Mouse (Mus musculus) cerebellum, adult 11 months (tissue): ENCODE measurements around the gene Fyn.

Experiments
- DNase-seq: peaks from one replicate; pipeline ENCODE4 v3.0.0; 2022

Gene Fyn

DNA sequence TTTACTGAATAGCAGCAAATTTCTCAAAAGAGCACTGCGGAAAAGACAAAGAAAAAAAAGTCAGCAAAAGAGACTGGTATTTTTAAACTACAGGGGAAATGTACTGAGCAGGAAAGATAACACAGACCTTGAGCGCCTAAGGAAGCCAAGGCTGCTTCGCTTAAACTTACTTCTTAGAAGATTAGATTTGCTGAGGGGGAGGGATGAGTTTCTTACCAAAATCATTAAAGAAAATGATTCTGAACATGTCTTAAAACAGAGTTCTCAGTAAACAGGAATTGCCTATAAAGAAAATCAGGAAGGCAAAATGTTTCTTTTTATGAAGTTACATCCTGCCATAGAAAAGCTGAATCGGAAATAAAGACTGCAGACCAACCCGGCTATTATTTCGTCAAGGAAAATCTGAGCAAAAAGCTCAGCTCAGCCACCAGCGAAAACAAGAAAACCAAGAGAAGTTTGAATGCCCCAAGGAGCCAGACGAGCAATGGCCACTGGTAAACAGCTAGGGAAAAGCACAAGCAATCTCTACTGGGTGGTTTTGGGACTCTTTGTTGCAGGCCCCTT, at the start of gene Fyn:
Fyn (plus strand) TSS at position 284 of the 564 bp plus-strand sequence.
- DNase-seq = no peak

DNA sequence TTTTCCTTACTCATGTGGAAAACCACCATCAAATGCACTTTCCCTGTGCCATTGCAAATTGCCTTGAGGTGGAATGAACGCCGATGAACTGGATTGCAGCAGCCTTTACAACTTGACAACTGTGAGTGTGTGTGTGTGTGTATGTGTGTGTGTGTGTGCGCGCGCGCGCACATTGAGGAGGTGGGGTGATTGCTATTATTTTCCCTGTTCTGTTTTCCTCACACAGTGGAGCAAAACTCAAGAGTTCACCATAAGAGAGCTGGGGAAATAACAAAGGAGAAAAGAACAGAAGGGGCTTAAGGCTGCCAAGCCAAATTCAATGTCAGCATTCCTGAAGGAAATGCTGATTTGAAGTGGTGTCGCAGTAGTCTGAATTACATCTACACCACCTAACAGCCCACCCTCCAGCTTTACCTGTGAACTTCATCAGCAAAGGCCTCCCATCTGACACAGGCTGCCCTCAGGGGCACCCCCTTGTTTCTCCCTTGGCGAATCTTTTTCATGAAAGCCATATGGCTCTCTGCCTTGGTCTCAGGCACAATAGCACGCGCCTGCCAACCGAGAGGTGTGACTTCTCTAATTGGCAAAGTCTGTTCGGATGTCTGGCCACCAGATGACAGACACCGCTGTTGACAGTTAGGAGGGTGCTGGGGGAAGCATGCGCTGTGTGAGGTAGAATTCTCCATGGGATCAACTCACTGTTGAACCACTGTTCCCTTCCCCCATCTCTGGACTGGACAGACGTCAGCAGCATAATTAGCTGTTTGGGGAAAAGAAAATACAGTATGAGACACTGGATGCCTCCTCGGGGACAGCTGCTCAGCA, 47.6 kb upstream of the Fyn start:
- DNase-seq = peak; percentile 20

DNA sequence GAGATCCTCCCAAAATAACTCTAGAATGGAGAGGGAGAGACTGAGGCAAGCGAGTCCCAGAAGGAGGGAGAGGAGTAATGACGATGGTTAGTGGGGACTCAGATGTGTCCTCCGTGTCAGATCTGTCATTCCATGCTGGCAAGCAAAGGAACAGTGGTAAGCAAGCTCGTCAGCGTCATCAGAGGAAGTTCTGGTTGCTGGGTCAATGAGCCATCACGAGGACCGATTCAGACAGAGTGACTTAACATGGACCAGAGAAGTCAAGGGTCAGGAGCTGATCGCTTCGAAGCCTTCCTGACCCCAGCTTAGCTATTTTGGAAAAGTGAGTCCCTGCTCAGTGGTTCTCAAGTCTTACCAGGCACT, 47.1 kb upstream of the Fyn start:
- no peak for DNase-seq

DNA sequence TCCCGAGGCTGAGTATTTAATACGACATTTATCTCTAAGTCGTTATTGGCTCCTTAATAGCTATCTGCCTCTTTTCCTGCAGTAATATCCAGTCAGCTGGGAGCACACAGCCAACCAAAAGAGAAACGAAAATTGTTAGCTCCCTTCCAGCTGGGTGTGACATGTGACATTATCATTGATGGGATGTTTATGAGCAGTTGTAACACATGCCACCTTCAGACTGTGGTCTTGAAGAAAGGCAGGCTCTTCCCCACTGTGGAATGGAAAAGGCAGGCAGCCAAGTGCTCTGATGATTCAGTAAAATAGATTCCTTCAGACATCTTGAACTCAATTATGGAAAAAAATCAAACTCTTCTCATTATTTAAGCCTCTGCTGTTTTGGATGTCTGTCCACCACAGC, 46.5 kb upstream of the Fyn start:
- no peak for DNase-seq

DNA sequence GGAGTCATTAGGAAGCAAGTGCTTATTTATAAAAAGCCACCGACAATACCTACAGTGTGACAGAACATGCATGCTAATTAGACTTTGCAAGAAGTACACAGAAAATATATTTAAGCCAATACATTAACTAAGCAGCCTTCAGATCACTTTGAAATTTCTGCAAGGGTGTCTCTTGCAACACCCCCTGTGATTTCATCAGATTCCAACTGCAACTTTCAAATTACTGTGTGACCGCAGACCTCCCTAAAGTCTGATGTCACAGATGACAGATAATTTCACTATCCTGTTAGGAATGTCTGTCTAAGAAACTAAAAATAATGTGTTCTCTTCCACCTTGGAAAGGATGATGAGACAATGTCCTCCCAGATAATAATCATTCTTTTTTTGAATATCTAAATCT, 44.4 kb upstream of the Fyn start:
- no peak for DNase-seq

DNA sequence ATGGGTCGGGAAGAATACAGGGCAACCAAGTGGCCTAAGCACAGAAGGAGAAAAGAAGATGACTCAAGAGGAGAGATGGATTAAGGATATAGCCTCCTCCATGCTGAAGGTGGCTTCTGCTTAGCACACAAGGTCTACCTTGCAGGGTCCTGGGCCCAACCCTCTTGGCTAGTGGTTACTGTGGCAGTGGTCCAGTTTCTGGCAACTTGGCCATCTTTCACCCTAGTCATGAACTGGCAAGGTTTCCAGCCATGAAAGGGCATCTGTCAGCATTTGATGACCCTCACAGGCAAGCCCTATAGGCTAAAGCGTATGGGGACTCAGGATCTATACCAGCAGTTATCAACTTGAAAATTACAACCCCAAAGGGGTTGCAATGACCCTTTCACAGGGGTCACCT, 40.0 kb upstream of the Fyn start:
- DNase-seq = no peak

DNA sequence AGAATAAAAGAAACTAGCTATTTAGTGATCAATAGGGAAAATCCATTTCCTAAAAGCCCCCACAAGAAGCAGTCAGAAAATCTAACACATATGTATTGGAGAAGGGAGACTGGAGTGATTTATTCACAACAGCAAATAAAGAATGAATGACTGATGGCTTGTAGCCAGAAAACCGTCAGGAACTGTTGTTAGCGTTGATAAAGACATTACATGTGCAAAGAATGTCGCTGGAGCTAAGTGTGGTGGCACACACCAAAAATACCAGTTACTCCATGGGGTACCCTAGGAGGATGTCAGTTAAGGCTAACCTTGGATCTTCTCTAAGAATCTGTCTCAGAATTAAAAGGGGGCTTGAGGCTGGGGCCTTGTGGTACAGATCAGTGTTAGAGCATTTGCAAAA, 34.3 kb upstream of the Fyn start:
- DNase-seq = no peak

DNA sequence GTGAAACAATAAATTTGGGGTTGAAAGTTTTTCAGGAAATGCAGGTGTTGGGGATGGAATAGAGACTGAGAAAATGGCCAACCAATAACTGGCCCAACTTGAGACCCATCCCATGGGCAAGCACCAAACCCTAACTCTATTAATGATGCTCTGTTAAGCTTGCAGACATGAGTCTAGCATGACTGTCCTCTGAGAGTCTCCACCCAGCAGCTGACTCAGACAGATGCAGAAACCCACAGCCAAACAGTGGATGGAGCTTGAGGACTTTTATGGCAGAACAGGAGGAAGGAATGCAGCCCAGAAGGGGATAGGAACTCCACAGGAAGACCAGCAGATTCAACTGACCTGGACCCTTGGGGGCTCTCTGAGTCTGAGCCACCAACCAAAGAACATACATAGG, 32.8 kb upstream of the Fyn start:
- no peak for DNase-seq

DNA sequence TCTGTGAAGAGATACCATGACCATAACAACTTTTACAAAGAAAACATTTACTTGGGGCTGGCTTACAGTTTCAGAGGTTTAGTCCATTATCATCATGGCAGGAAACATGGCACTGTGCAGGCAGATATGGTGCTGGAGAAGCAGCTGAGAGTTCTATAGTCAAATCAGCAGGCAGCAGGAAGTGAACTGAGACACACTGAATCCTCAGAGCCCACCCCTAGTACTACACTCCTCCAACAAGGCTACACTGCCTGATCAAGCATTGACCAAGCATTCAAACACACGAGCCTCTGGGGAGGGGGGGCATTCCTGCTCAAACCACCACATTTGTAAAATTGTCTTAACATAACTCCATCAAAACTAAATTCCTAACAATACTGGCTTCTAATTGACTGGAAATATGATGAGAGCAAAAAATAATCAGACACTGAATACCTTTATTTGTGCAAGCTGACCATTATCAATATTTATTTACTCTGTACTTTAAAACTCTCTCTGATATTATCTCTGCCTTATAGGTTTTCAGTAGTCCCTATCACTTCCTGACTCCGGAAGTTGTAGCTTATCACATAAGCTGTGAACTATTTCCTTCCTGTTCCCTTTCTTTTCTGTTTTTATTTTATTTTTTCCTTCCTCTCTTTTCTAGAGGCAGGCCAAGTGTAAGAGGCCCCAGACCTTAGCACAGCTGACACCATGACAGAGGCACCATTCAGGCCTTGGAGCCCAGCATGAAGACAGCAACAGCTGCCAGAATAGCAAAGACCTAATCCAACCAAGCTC, 29.3 kb upstream of the Fyn start:
- no peak for DNase-seq

DNA sequence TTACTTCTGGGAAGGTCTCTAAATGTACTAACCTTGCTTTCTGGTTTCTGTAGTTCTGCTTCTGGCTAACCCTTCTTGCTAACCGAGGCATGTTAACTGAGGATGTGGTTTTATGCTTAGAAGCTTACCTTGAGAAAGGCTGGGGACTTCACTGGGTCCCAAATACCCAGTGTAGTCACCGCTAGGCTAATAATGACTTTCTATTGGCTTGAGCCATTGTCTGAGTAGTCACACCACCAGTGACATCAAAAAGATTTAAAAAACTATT, 28.8 kb upstream of the Fyn start:
- DNase-seq = no peak

DNA sequence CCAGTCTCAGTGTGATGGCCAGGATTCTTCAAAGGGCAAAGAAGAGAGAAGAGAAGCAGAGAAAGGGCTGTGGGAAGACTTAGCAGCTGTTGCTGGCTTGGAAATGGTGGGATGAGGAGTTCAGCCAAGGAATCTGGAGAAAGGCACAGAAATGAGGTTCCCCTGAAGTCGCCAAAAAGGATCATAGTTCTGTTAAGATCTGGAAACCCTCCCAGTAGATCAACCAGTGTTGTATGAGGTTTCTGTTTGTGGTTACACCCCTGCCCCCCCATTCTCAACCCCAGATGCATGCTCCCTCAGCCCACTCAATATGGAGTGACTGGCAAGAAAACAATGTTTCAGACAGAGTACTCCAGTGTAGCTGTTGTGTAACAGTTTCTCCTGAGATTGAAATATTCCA, 25.1 kb upstream of the Fyn start:
- DNase-seq = no peak

DNA sequence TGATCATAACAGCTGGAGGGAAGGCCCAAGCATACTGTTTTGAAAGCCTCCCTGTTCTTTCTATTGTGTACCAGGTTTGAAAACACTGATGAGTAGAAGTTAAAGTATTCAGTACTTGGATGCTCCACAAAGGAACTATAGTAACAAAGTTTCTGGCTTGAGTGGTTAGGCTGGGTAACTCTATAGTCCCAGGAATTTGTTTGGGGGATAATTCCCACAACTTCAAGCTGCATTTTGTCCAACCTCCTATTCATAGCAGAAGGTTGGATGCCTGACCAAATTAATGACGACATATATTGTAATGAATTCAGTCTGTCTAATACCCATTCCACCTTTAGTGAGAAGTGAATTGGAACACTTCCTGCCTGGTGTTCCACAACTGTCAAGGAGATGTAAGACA, 22.7 kb upstream of the Fyn start:
- no peak for DNase-seq

DNA sequence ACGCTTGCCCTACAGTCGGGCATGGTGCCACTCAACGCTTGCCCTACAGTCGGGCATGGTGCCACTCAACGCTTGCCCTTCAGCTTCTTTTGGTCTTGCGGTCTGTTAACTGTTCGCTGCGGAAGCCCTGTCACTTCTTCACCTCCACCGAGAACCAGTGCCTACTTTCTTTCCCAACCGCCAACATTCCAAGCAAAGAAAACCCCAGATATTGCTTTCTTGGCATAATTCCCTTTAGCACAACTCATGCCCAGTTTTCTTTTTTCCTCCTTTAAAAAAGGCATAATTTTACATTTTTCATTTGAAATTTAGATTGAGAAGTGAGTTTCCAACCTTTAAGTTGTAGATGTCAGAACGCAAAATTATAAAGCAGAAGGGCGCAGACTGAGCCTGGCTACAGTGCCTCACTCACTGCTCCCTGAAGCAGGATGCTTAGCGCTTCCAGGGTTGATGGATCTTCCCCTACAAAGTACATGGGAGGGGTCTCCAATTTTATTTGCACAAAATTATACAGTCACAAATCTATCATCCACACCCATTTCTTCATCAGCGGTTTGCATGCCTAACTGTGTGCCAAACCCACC, 18.8 kb upstream of the Fyn start:
- DNase-seq = no peak

DNA sequence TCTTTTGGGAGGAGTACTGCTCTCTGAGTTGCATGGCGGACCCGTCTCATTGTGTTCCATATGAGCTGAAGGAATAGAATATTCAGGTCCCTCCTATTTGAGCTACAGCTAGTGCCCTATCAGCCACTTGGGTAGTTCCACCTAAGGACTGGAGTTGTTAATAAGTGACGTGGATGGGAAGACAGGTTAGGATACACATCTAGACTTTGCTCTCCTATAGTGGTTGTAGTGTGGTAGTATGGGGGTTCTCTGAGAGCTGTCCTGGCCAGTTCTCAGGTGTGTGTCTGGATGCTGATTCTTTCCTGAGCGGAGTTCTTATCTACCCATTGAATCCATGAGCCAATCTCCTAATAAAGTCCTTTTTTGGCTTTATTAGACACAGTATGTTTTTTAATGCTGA, 4.5 kb upstream of the Fyn start:
- no peak for DNase-seq

DNA sequence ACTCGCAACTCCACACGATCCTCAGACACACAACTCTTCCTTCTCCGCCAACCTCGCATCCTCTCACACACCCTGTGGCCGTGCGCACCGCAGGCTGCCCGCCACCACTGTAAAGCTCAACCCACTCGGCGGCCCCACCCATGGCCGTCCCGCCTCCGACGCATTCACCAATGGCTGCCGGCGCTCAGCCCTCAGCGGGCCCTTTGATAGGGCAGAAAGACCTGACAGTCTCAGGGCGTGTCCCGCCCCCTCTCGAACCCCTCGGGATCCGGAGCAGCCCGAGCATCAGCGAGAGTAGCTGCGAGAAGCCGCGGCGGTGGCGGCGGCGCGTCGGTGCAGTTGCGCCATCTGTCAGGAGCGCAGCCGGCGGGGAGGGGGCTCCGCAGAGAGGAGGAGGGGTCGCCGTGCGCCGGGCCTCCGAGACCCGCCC, 862 bp downstream of the Fyn start:
- DNase-seq = peak; percentile 94

DNA sequence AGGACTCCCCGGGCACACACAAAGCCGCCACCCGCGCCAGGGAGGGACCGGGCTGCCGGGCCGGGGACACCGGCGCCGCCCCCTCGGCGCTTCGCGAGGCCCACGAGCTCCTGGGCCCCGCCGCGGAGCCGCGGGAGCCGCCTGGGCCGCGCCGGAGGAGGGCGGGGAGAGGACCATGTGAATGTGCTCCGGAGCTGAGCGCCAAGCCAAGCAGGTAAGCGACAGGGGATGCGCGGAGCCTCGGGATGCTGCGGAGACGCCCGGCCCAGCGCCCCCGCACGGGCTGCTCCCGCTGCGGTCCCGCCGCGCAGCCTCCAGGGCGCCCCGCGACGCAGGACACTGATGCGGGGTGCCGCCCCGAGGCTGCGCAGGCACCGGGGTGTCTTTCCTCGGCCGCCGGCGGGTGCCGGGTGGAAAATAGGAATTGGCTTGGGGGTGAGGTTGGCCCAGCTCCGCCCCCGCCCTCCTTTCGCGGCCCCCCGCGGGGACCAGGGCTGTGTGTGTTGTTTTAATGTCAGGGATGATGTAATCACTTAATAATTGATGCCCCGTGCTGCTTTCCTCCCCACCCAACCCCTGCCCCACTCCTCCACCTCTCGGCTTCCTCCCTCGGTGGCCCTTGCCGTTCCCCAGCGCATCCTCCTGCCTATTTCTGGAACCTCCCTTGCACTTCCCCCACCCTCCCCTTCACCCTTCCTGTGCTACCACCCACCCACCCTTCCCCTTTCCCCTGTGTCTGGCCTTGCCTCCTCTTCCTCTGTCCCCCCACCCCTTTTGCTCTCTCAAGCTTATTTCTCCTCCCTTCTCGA, 1.5 kb downstream of the Fyn start:
- peak; percentile 66 for DNase-seq

DNA sequence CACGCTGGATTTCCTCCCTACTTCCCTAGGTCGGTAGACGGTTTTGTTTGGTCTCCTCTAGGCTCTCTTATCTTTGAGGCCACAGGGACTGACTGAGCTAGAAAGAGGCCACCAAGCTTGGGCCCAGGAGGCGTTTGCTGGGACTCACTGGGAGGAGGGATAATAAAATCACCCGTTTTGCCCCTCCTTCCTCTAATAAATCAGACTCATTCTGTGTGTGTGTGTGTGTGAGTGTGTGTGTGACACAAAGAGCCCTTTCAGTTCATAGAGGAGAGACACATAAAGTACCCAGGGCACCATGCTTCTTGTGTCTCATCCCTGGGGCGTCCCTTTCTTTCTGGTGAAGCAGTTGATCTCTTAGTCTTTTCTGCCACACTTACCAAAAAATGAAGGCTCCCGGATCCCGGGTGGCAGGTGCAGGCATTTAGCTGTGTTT, 2.1 kb downstream of the Fyn start:
- DNase-seq = peak; percentile 32

DNA sequence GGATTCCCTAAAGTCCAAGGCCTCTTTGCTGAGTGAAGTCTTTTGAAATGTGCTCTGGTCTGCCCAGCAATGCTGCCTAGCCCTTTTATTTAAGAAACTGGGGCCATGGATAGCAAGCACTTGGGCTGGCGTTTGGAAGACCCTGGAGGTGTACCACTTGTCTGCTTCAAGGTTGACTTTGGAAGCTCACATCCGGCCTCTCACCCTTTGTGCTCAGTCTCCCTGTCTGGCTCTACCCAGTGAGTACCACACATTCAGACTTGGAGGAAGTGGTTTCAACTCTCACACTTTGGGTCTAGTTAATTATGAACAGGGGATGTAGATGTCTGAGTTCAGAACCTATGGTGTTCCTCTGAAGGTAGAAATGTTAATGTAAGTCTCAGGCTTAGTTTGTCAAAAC, 2.8 kb downstream of the Fyn start:
- DNase-seq = no peak

DNA sequence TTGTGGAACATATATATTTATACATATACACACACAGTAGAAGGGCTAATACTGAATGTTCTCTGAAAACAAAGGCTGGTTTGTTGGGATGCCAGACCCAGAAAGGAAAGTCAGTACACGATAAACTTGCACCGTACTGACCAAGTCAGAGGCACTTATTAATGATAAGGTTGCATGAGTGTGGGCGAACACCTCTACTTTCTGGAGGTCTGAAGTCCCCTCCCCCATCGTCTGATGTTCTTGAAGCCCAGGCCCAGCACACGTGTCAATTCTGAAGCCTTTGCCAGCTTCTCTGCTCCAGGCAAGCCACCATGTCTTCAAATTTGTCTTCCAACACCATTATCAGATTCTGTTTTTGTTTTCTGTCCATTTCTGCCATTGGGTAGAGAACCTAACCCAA, 3.3 kb downstream of the Fyn start:
- DNase-seq = no peak

DNA sequence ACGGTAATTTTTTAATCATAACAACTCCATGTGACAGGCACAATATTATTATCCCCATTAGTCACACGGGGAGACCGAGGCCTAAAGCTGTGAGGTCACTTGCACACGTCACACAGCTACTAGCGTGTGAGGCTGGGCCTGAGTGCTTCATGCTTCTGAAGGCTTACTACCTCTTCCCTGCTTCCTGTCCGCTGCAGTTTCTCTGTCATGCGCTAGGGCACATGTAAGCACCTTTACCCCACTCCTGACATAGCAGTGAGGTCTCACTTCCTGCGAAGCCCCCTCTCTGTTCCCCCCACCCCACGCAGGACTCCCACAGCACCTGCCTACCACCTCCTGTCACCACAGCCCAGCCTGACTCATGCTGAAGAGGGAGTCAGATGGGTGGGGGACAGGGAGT, 8.0 kb downstream of the Fyn start:
- DNase-seq = no peak

DNA sequence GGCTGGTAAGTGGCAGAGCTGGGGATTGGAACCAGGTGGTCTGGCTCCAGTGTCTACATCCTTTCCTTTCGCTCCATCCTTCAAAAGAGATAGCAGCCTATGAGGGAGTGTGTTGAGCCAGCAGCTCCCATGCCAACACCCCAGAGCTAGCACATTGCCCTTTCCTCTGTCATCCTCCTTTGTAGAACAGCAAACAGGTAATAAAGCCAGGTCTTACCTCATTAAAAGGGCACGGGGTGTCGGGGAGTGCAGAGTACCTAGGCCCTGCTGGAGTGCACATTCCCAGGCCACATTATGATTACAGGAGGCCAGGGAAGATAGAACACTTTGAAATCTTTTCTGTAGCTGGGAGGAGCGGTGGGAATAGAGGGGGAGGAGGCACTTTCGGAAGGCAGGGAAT, 8.6 kb downstream of the Fyn start:
- DNase-seq = no peak

DNA sequence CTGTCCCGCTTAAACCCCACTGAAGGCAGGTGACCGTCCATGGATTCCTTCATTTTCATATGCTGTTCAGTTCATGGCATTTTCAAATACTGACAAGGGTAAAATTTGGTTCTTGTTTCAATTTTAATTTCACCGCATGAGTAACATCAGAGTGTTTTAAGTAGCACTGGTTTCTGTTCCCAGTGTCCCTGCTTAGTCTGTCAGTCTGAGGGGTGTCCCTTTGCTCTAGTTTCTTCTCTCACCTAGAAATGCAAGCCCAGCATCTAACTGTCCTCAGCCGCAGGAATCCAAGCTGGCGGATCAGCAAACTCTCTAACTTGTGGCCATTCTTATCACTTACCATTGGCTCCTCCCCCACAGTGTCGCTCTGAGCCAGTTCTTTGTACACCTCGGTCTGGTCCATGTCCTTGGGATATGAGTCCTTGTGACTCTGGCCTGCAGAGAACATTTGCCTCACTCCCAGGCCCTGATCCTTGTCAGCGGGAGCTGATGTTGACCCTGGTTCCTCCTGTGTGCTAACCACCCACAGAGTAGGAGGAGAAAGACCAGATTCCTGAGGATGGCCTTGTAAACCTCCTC, 9.5 kb downstream of the Fyn start:
- no peak for DNase-seq

DNA sequence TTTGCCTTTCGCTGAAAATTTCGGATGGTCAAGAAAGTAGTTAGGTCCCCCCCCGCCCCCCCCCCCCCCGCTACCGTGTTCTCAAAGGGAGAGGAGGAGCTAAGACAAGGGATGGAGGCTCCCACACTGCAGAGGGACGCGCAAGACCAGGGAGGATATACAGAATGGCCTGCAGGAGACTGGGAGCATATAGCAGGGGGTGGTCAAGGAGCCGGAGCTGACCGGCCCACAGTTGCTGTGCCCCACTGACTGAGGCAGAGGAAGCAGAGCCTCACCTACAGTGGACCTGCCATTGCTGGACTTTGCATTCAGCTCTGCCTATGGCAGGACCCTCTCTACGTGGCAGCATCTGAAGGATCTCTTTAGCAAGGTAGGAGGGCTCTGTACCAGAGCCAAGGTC, 10.6 kb downstream of the Fyn start:
- DNase-seq = no peak
